Mouse (Mus musculus) left cerebral cortex, postnatal 10 days (tissue): ENCODE measurements around the gene Scgn. TPM values are rescaled to one million over a fixed set of nuclear protein-coding genes. Genes with fewer than 3 reads are reported as not detected.

Experiments
- DNase-seq, 2 experiments: peaks; one replicate each; pipeline ENCODE4 v3.0.0; 2021 to 2022; ENCODE audit warnings: low spot score in 2 of 2, mixed read lengths in 1 of 2; ENCODE audit errors: extremely low spot score in 1 of 2
- intact Hi-C: fragments of 180-260 bp; cut with DNase I; formaldehyde crosslinking; loops from one replicate; pipeline ENCODE4 v1.15.1; 2025
- total RNA-seq, 2 experiments: library from RNA; stranded (reverse); gene quantifications; 2 replicates each; pipeline ENCODE4 v1.2.3; 2021

The Scgn gene
- total RNA-seq, 2 experiments from 2014 or later, result 0.64 to 0.83 TPM

- intact Hi-C loops, result no loop called here
- no peak for DNase-seq
Measured at GRCm38 (mm10) chr13:23949484-23950246, 41.3 kb downstream of the Scgn start.

GRCm38 (mm10) chr13:23946254-23946653, 44.8 kb downstream of the Scgn start:
- intact Hi-C loops, result no loop called here

GRCm38 (mm10) chr13:23942861-23943260, 48.2 kb downstream of the Scgn start:
- intact Hi-C loops, result no loop called here
- no peak for DNase-seq

More at GRCm38 (mm10) chr13:23946254-23946653, 44.8 kb downstream of the Scgn start:
- no peak for DNase-seq

GRCm38 (mm10) chr13:23940291-23940690, 50.7 kb downstream of the Scgn start:
- no peak for DNase-seq
- intact Hi-C loops, result no loop called here

GRCm38 (mm10) chr13:23938699-23939098, 52.3 kb downstream of the Scgn start:
- intact Hi-C loops, result no loop called here
- DNase-seq, result peak; percentile 42 to 50

- no peak for DNase-seq
- intact Hi-C loops, result no loop called here
Measured at GRCm38 (mm10) chr13:23934211-23934520, 56.8 kb downstream of the Scgn start, which contains the start of gene Hist1h2aa. Gene Hist1h2aa (plus strand): TSS chr13:23934462.

- DNase-seq, result no peak
- intact Hi-C loops, result no loop called here
Measured at GRCm38 (mm10) chr13:23933421-23934210, 57.4 kb downstream of the Scgn start, which contains the start of gene Hist1h2ba. Gene Hist1h2ba (minus strand): TSS chr13:23934156.

- DNase-seq, result no peak
- intact Hi-C loops, result no loop called here
Measured at GRCm38 (mm10) chr13:23930904-23931303, 60.1 kb downstream of the Scgn start.

GRCm38 (mm10) chr13:23930461-23930860, 60.6 kb downstream of the Scgn start:
- intact Hi-C loops, result no loop called here

GRCm38 (mm10) chr13:23928637-23929036, 62.4 kb downstream of the Scgn start:
- no peak for DNase-seq
- intact Hi-C loops, result no loop called here

More at GRCm38 (mm10) chr13:23930461-23930860, 60.6 kb downstream of the Scgn start:
- DNase-seq, result no peak

GRCm38 (mm10) chr13:23925792-23926191, 65.2 kb downstream of the Scgn start:
- intact Hi-C loops, result no loop called here
- DNase-seq, result no peak

- no peak for DNase-seq
- intact Hi-C loops, result no loop called here
Measured at GRCm38 (mm10) chr13:23917674-23918073, 73.3 kb downstream of the Scgn start.

GRCm38 (mm10) chr13:23916132-23916531, 74.9 kb downstream of the Scgn start:
- DNase-seq, result no peak
- intact Hi-C loops, result no loop called here

GRCm38 (mm10) chr13:23914376-23915167, 76.4 kb downstream of the Scgn start, which contains the start of gene Slc17a4:
Gene Slc17a4 (minus strand): TSS chr13:23915009.
- intact Hi-C loops, result no loop called here
- no peak for DNase-seq

- DNase-seq, result no peak
- intact Hi-C loops, result no loop called here
Measured at GRCm38 (mm10) chr13:23913791-23914306, 77.2 kb downstream of the Scgn start.

- no peak for DNase-seq
- intact Hi-C loops, result no loop called here
Measured at GRCm38 (mm10) chr13:23911335-23911734, 79.7 kb downstream of the Scgn start.

- intact Hi-C loops, result no loop called here
- DNase-seq, result no peak
Measured at GRCm38 (mm10) chr13:23910121-23910520, 80.9 kb downstream of the Scgn start.

- intact Hi-C loops, result no loop called here
- no peak for DNase-seq
Measured at GRCm38 (mm10) chr13:23906906-23907305, 84.1 kb downstream of the Scgn start.
